Mouse (Mus musculus): ENCODE measurements around the gene Cab39l. TPM values are rescaled to one million over a fixed set of nuclear protein-coding genes. Genes with fewer than 3 reads are reported as not detected.

Gene Cab39l
- polyA plus RNA-seq, 1 experiment, result not detected

GRCm38 (mm10) chr14:59485247-59485810 is 44.6 kb downstream of the Cab39l start:
- H3K4me3 ChIP-seq (ENCODE audit: insufficient read depth, low read depth, low read length), result no peak overlapping the region
- no peak for TF ChIP-seq POLR2A (IDR thresholded peaks at IDR 0.05; ENCODE audit: insufficient read depth, low read depth, low read length)
- no peak for TF ChIP-seq CTCF (IDR thresholded peaks at IDR 0.05; ENCODE audit: insufficient read depth, low read depth, low read length)
- 93% methylated on average over 4 of the region's 4 CpGs for WGBS
- no peaks in the 10 kb centered on the region for H3K4me1 ChIP-seq (ENCODE audit: control insufficient read depth, insufficient read depth, low read length)
- H3K27ac ChIP-seq (ENCODE audit: insufficient read depth, low read depth, low read length), result no peak overlapping the region

GRCm38 (mm10) chr14:59492376-59492775 is 51.6 kb downstream of the Cab39l start:
- Histone ChIP-seq H3K27ac (ENCODE audit: insufficient read depth, low read depth, low read length) (no peak overlapping the region), H3K4me3 (ENCODE audit: insufficient read depth, low read depth, low read length) (no peak overlapping the region), H3K4me1 (ENCODE audit: control insufficient read depth, insufficient read depth, low read length) (no peaks in the 10 kb centered on the region)
- TF ChIP-seq POLR2A (IDR thresholded peaks at IDR 0.05; ENCODE audit: insufficient read depth, low read depth, low read length) (no peak), CTCF (IDR thresholded peaks at IDR 0.05; ENCODE audit: insufficient read depth, low read depth, low read length) (no peak)
- WGBS, result 80% methylated on average over 4 of the region's 4 CpGs

- Histone ChIP-seq H3K4me3 (ENCODE audit: insufficient read depth, low read depth, low read length) (no peak overlapping the region), H3K4me1 (ENCODE audit: control insufficient read depth, insufficient read depth, low read length) (no peaks in the 10 kb centered on the region), H3K27ac (ENCODE audit: insufficient read depth, low read depth, low read length) (no peak overlapping the region)
- TF ChIP-seq CTCF (IDR thresholded peaks at IDR 0.05; ENCODE audit: insufficient read depth, low read depth, low read length) (no peak), POLR2A (IDR thresholded peaks at IDR 0.05; ENCODE audit: insufficient read depth, low read depth, low read length) (no peak)
- WGBS, result 92% methylated on average over 5 of the region's 5 CpGs
These were observed 57.2 kb downstream of the Cab39l start for GRCm38 (mm10) chr14:59497928-59498327.

GRCm38 (mm10) chr14:59504831-59505230 is 64.1 kb downstream of the Cab39l start:
- no peak overlapping the region for H3K27ac ChIP-seq (ENCODE audit: insufficient read depth, low read depth, low read length)
- no peak overlapping the region for H3K4me3 ChIP-seq (ENCODE audit: insufficient read depth, low read depth, low read length)
- no peak for TF ChIP-seq POLR2A (IDR thresholded peaks at IDR 0.05; ENCODE audit: insufficient read depth, low read depth, low read length)
- no peak for TF ChIP-seq CTCF (IDR thresholded peaks at IDR 0.05; ENCODE audit: insufficient read depth, low read depth, low read length)
- H3K4me1 ChIP-seq (ENCODE audit: control insufficient read depth, insufficient read depth, low read length), result no peaks in the 10 kb centered on the region
- WGBS, result 95% methylated on average over 8 of the region's 8 CpGs

GRCm38 (mm10) chr14:59506139-59506538 is 65.4 kb downstream of the Cab39l start:
- no peak for TF ChIP-seq CTCF (IDR thresholded peaks at IDR 0.05; ENCODE audit: insufficient read depth, low read depth, low read length)
- Histone ChIP-seq H3K4me1 (ENCODE audit: control insufficient read depth, insufficient read depth, low read length) (no peaks in the 10 kb centered on the region), H3K27ac (ENCODE audit: insufficient read depth, low read depth, low read length) (no peak overlapping the region), H3K4me3 (ENCODE audit: insufficient read depth, low read depth, low read length) (no peak overlapping the region)
- 89% methylated on average over 4 of the region's 4 CpGs for WGBS

GRCm38 (mm10) chr14:59513922-59514444 is 73.2 kb downstream of the Cab39l start:
- TF ChIP-seq POLR2A (IDR thresholded peaks at IDR 0.05; ENCODE audit: insufficient read depth, low read depth, low read length), result no peak
- no peak for TF ChIP-seq CTCF (IDR thresholded peaks at IDR 0.05; ENCODE audit: insufficient read depth, low read depth, low read length)
- 83% methylated on average over 6 of the region's 6 CpGs for WGBS

GRCm38 (mm10) chr14:59525843-59526242 is 85.1 kb downstream of the Cab39l start:
- no peak overlapping the region for H3K27ac ChIP-seq (ENCODE audit: insufficient read depth, low read depth, low read length)
- 92% methylated on average over 5 of the region's 5 CpGs for WGBS
- H3K4me3 ChIP-seq (ENCODE audit: insufficient read depth, low read depth, low read length), result no peak overlapping the region
- TF ChIP-seq POLR2A (IDR thresholded peaks at IDR 0.05; ENCODE audit: insufficient read depth, low read depth, low read length) (no peak), CTCF (IDR thresholded peaks at IDR 0.05; ENCODE audit: insufficient read depth, low read depth, low read length) (no peak)
- no peaks in the 10 kb centered on the region for H3K4me1 ChIP-seq (ENCODE audit: control insufficient read depth, insufficient read depth, low read length)

More at GRCm38 (mm10) chr14:59513922-59514444, 73.2 kb downstream of the Cab39l start:
- Histone ChIP-seq H3K4me3 (ENCODE audit: insufficient read depth, low read depth, low read length) (no peak overlapping the region), H3K4me1 (ENCODE audit: control insufficient read depth, insufficient read depth, low read length) (no peaks in the 10 kb centered on the region), H3K27ac (ENCODE audit: insufficient read depth, low read depth, low read length) (no peak overlapping the region)

- Histone ChIP-seq H3K27ac (ENCODE audit: insufficient read depth, low read depth, low read length) (no peak overlapping the region), H3K4me1 (ENCODE audit: control insufficient read depth, insufficient read depth, low read length) (no peaks in the 10 kb centered on the region), H3K4me3 (ENCODE audit: insufficient read depth, low read depth, low read length) (no peak overlapping the region)
- 85% methylated on average over 1 of the region's 1 CpGs for WGBS
- TF ChIP-seq POLR2A (IDR thresholded peaks at IDR 0.05; ENCODE audit: insufficient read depth, low read depth, low read length) (no peak), CTCF (IDR thresholded peaks at IDR 0.05; ENCODE audit: insufficient read depth, low read depth, low read length) (no peak)
These were observed 90.0 kb downstream of the Cab39l start for GRCm38 (mm10) chr14:59530801-59531200.

GRCm38 (mm10) chr14:59532986-59533385 is 92.2 kb downstream of the Cab39l start:
- Histone ChIP-seq H3K27ac (ENCODE audit: insufficient read depth, low read depth, low read length) (no peak overlapping the region), H3K4me3 (ENCODE audit: insufficient read depth, low read depth, low read length) (no peak overlapping the region), H3K4me1 (ENCODE audit: control insufficient read depth, insufficient read depth, low read length) (no peaks in the 10 kb centered on the region)
- TF ChIP-seq POLR2A (IDR thresholded peaks at IDR 0.05; ENCODE audit: insufficient read depth, low read depth, low read length) (no peak), CTCF (IDR thresholded peaks at IDR 0.05; ENCODE audit: insufficient read depth, low read depth, low read length) (no peak)
- WGBS, result 87% methylated on average over 1 of the region's 1 CpGs

All from olfactory bulb, adult 2 months (tissue).